Mouse (Mus musculus) ES-E14 (cell line): Measurements from ENCODE around the gene Trp53i11. TPM values are rescaled to one million over a fixed set of nuclear protein-coding genes. Genes with fewer than 3 reads are reported as not detected.

Experiments used
- DNase-seq: peaks from one replicate; pipeline ENCODE4 v3.0.0-alpha.2; 2013; ENCODE audit warnings: low read depth, low spot score
- H3K27ac ChIP-seq: 2 replicates; pipeline ENCODE4 v1.5.1; 2012; ENCODE audit warnings: low read depth, mild to moderate bottlenecking, low read length, moderate library complexity, mixed read lengths; ENCODE audit not compliant: poor library complexity, insufficient read depth, severe bottlenecking
- H3K36me3 ChIP-seq: 2 replicates; pipeline ENCODE4 v1.6.1; 2012; ENCODE audit warnings: mild to moderate bottlenecking, low read length, moderate library complexity, mixed read lengths; ENCODE audit not compliant: control insufficient read depth, poor library complexity, insufficient read depth, severe bottlenecking
- H3K4me1 ChIP-seq, 2 experiments: fragments of 150-350 bp in 1 of 2; sonication (generic) in 1 of 2; 2 replicates each; pipeline ENCODE4 v1.6.1; 2012; ENCODE audit warnings: low read length in 2 of 2, mild to moderate bottlenecking in 1 of 2, mixed read lengths in 1 of 2; ENCODE audit not compliant: control insufficient read depth in 2 of 2, insufficient read depth in 2 of 2, poor library complexity in 1 of 2
- H3K4me3 ChIP-seq, 2 experiments: fragments of 150-350 bp in 1 of 2; sonication (generic) in 1 of 2; 2 replicates each; pipeline ENCODE4 v1.5.1; 2012; ENCODE audit warnings: low read length in 2 of 2, low read depth in 1 of 2, mild to moderate bottlenecking in 1 of 2, mixed read lengths in 1 of 2; ENCODE audit not compliant: insufficient read depth in 1 of 2, poor library complexity in 1 of 2, severe bottlenecking in 1 of 2
- H3K9ac ChIP-seq: 2 replicates; pipeline ENCODE4 v1.6.1; 2012; ENCODE audit warnings: low read depth, mild to moderate bottlenecking, low read length, mixed read lengths; ENCODE audit not compliant: poor library complexity, insufficient read depth, severe bottlenecking
- H3K9me3 ChIP-seq: fragments of 150-350 bp; sonication (generic); 2 replicates; pipeline ENCODE4 v1.6.1; 2012; ENCODE audit warnings: low read depth, mild to moderate bottlenecking, low read length; ENCODE audit not compliant: control insufficient read depth, insufficient read depth
- CHD2 ChIP-seq: IDR thresholded peaks from 2 replicates; pipeline ENCODE4 v1.6.1; 2014; ENCODE audit warnings: mild to moderate bottlenecking, low read depth, low read length, inconsistent platforms
- HCFC1 ChIP-seq: IDR thresholded peaks from 2 replicates; pipeline ENCODE4 v1.6.1; 2012; ENCODE audit warnings: low read length, inconsistent platforms, borderline replicate concordance; ENCODE audit not compliant: insufficient read depth
- MAFK ChIP-seq: IDR thresholded peaks from 2 replicates; pipeline ENCODE4 v1.6.1; 2014; ENCODE audit warnings: mild to moderate bottlenecking, low read depth, low read length, inconsistent platforms; ENCODE audit not compliant: insufficient read depth
- ZC3H11A ChIP-seq: IDR thresholded peaks from 2 replicates; pipeline ENCODE4 v1.6.1; 2012; ENCODE audit warnings: low read depth, mild to moderate bottlenecking, inconsistent platforms, low read length, borderline replicate concordance
- ZNF384 ChIP-seq: IDR thresholded peaks from 2 replicates; pipeline ENCODE4 v1.6.1; 2012; ENCODE audit warnings: low read depth, low read length, inconsistent platforms
- in situ Hi-C, 2 experiments: fragments of 600-800 bp; cut with MboI; formaldehyde crosslinking; loops; one replicate each; pipeline ENCODE4 v1.15.1; 2025; ENCODE audit warnings: low sequenced_read_pairs in 2 of 2, inconsistent platforms in 1 of 2; ENCODE audit not compliant: unreplicated experiment in 2 of 2
- total RNA-seq: library from RNA; depleted of rRNA; stranded (reverse); fragments of 300-350 nt; gene quantifications from 2 replicates; pipeline ENCODE4 v1.2.3, GENCODE M21; 2012

Gene Trp53i11
- total RNA-seq, 1 experiment = 21.7 TPM

DNA sequence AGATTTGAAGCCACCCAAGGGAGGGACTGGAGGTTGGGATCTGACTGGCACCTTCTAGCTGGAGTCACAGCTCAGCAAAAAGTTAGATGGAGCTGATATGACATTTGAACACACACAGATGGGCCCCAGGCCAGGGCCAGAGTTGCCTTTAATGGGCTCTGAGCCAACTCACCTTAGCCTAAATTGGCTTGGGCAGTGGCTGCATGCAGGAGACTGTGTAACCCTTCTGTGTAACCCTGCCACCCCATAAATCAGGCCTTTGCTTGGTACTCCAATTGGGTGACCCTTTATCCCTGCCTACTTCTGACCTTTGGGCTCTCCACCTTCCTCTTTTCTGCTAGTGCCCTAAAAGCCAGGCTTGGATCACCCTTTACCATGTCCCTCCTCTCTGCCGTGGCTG lies 49.7 kb downstream of the Trp53i11 start:
- in situ Hi-C loops = no loop called here
- H3K4me1 ChIP-seq = no peaks in the 10 kb centered on the region
- DNase-seq = no peak
- no peak overlapping the region for H3K9ac ChIP-seq
- no peaks in the 10 kb centered on the region for H3K9me3 ChIP-seq
- no peaks in the 10 kb centered on the region for H3K36me3 ChIP-seq
- TF ChIP-seq ZNF384 (no peak), ZC3H11A (no peak), HCFC1 (no peak), CHD2 (no peak), MAFK (no peak)
- H3K4me3 ChIP-seq = no peak overlapping the region
- H3K27ac ChIP-seq = no peak overlapping the region

GRCm38 (mm10) chr2:93238864-93239263 lies 51.5 kb downstream of the Trp53i11 start:
- Histone ChIP-seq H3K36me3 (no peaks in the 10 kb centered on the region), H3K4me3 (no peak overlapping the region), H3K9ac (no peak overlapping the region), H3K9me3 (no peaks in the 10 kb centered on the region), H3K4me1 (no peaks in the 10 kb centered on the region), H3K27ac (no peak overlapping the region)
- no peak for DNase-seq
- no peak for TF ChIP-seq CHD2
- no peak for TF ChIP-seq ZC3H11A
- TF ChIP-seq ZNF384 = no peak
- no peak for TF ChIP-seq HCFC1
- TF ChIP-seq MAFK = no peak
- in situ Hi-C loops = no loop called here

DNA sequence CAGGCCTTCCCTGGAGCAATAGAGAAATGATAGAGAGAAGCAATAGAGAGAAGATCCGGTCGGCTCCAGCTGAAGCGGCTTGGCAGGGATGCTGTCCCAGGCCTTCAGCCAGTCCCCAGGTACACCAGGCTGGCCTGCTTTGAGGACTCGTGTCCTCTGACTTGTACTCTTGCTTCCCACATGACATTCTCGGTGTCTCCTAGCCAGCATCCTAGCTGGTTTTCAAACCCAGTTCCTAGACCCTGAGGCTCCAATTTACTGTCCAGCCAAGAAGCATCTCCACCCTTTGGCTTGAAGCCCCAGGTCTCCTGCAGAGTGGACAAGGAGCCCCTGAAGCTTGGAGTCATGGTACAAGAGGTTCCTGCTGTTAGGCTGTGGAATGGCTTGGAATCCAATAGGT lies 54.8 kb downstream of the Trp53i11 start:
- no peaks in the 10 kb centered on the region for H3K4me1 ChIP-seq
- H3K9ac ChIP-seq = no peak overlapping the region
- in situ Hi-C loops = no loop called here
- no peak for TF ChIP-seq HCFC1
- TF ChIP-seq CHD2 = no peak
- no peak for TF ChIP-seq ZNF384
- TF ChIP-seq ZC3H11A = no peak
- no peak for TF ChIP-seq MAFK
- H3K36me3 ChIP-seq = no peaks in the 10 kb centered on the region
- no peaks in the 10 kb centered on the region for H3K9me3 ChIP-seq
- no peak overlapping the region for H3K4me3 ChIP-seq
- H3K27ac ChIP-seq = no peak overlapping the region
- no peak for DNase-seq

- no peaks in the 10 kb centered on the region for H3K36me3 ChIP-seq
- no peak overlapping the region for H3K27ac ChIP-seq
- no peaks in the 10 kb centered on the region for H3K4me1 ChIP-seq
- DNase-seq = no peak
- no peak overlapping the region for H3K4me3 ChIP-seq
- TF ChIP-seq ZC3H11A (no peak), CHD2 (no peak), MAFK (no peak), ZNF384 (no peak), HCFC1 (no peak)
- H3K9me3 ChIP-seq = no peaks in the 10 kb centered on the region
- no peak overlapping the region for H3K9ac ChIP-seq
- in situ Hi-C loops = no loop called here
Measured at GRCm38 (mm10) chr2:93243439-93244089, 56.2 kb downstream of the Trp53i11 start.

DNA sequence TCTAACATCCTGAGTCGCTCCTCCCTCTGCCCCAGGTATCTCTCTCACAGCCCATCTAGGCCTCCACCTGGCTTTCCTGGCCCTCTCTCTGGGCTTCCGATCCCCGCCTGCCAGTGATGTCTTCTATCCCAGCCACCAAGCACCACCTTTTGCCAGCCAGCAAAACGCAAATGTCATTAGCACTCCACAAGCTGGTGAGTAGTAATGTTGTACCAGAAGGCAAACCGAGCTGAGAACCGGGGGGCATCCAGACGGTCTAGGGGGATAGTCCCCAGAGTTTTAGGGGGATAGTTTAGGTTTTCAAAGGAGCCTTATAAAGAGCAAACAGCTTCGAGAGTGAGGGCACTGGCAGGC lies 56.7 kb downstream of the Trp53i11 start:
- no peak overlapping the region for H3K27ac ChIP-seq
- no peak overlapping the region for H3K9ac ChIP-seq
- TF ChIP-seq HCFC1 (no peak), ZNF384 (no peak), CHD2 (no peak), MAFK (no peak)
- in situ Hi-C loops = no loop called here
- H3K36me3 ChIP-seq = no peaks in the 10 kb centered on the region
- H3K4me3 ChIP-seq = no peak overlapping the region
- H3K4me1 ChIP-seq = no peaks in the 10 kb centered on the region
- no peaks in the 10 kb centered on the region for H3K9me3 ChIP-seq
- no peak for DNase-seq
